Mouse (Mus musculus) thymus, adult 2 months (tissue): Measurements from ENCODE around the gene Rnase4.

Source experiments
- CTCF ChIP-seq: fragments of 200-500 bp; IDR thresholded peaks from 2 replicates; pipeline ENCODE4 v1.5.1; 2012; ENCODE audit warnings: mild to moderate bottlenecking, control low read depth, low read length, moderate library complexity, borderline replicate concordance; ENCODE audit not compliant: control insufficient read depth, poor library complexity, insufficient read depth; ENCODE audit errors: extremely low read depth
- POLR2A ChIP-seq: fragments of 200-500 bp; IDR thresholded peaks from 2 replicates; pipeline ENCODE4 v1.6.1; 2012; ENCODE audit warnings: mild to moderate bottlenecking, low read length, control low read depth, moderate library complexity; ENCODE audit not compliant: control insufficient read depth, poor library complexity, insufficient read depth; ENCODE audit errors: extremely low read depth

DNA sequence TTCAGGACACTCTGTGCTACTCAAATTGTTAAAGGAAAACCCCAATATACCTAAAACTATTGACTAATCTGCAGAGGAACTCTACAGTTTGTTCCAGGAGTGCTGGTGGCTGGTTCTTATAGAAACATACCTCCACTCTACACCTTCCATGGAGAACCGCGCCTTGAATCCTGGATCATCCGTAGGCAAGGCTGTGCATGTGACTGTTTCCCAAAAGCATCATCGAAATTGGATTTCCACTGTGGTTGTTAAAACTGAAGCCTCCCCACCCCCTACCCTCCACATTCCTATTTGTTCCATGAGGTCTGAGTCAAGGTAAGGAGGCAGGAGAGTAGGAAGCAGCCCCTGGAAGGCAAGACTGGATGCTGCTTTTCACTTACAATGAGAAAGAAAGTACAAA is 53.6 kb downstream of the Rnase4 start:
- no peak for TF ChIP-seq CTCF
- no peak for TF ChIP-seq POLR2A
